ENCODE assay signal across 8 mouse cellular contexts in genomic region chr13:23698996-23699395, GRCm38 (mm10). TPM values are rescaled to one million over a fixed set of nuclear protein-coding genes. Genes with fewer than 3 reads are reported as not detected.
DNase-seq lines count a peak whose midpoint lies in the region; ATAC-seq lines count a peak whose summit lies in the region.

No protein-coding gene starts in this region.

- peak overlapping the region in 1 of 2 experiments; percentile 92; a peak in 3 of 4 replicates for H3K27ac ChIP-seq in heart, embryonic 14.5 days (replicated peaks in 1 of 2; ENCODE audit: control insufficient read depth in 1 of 2, insufficient read depth in 1 of 2, low read depth in 2 of 2, low read length in 2 of 2)
- peak overlapping the region; percentile 57; the same call in 1 of the 2 replicates for H3K27ac ChIP-seq in embryonic facial prominence, embryonic 11.5 days (replicated peaks; ENCODE audit: low read depth, low read length)
- peak overlapping the region; percentile 90 for H3K27ac ChIP-seq in hindbrain, embryonic 14.5 days
- H3K27ac ChIP-seq in midbrain, embryonic 13.5 days, result peak overlapping the region; percentile 90

- no peak for DNase-seq in heart, adult 18-20 months
- no peak for DNase-seq in embryonic facial prominence, embryonic 11.5 days (ENCODE audit: low spot score)
- DNase-seq in hindbrain, embryonic 14.5 days (ENCODE audit: low spot score), result no peak
- no peak for DNase-seq in cerebellum, postnatal 36 days
- no peak for DNase-seq in MN1 (ENCODE audit: low spot score)

- no peak overlapping the region for H3K4me3 ChIP-seq in heart, embryonic 14.5 days (ENCODE audit: control insufficient read depth in 1 of 2, insufficient read depth in 1 of 2, low read depth in 1 of 2, low read length in 2 of 2)
- H3K4me3 ChIP-seq in embryonic facial prominence, embryonic 11.5 days (ENCODE audit: low read depth, low read length), result no peak overlapping the region
- no peak overlapping the region for H3K4me3 ChIP-seq in hindbrain, embryonic 14.5 days (replicated peaks; ENCODE audit: low read length)
- H3K4me3 ChIP-seq in midbrain, embryonic 13.5 days (replicated peaks), result 0 out of 2 replicates have a peak overlapping the region, but pooled peaks have one; percentile 17

- WGBS in heart, embryonic 14.5 days, result 62% methylated on average over 6 of the region's 6 CpGs
- 63% methylated on average over 6 of the region's 6 CpGs for WGBS in embryonic facial prominence, embryonic 11.5 days
- WGBS in hindbrain, embryonic 14.5 days, result 73% methylated on average over 6 of the region's 6 CpGs
- WGBS in midbrain, embryonic 13.5 days, result 57% methylated on average over 6 of the region's 6 CpGs

- no peaks in the 10 kb centered on the region for H3K9me3 ChIP-seq in heart, embryonic 14.5 days (ENCODE audit: control insufficient read depth, low read length)
- H3K9me3 ChIP-seq in embryonic facial prominence, embryonic 11.5 days (replicated peaks; ENCODE audit: control insufficient read depth, low read length), result no peaks in the 10 kb centered on the region
- H3K9me3 ChIP-seq in hindbrain, embryonic 14.5 days (ENCODE audit: control insufficient read depth, low read length), result no peaks in the 10 kb centered on the region
- H3K9me3 ChIP-seq in midbrain, embryonic 13.5 days, result no peaks in the 10 kb centered on the region

- peak overlapping the region; percentile 83 for H3K4me2 ChIP-seq in heart, embryonic 14.5 days (ENCODE audit: low read length)
- no peak overlapping the region for H3K4me2 ChIP-seq in embryonic facial prominence, embryonic 11.5 days (ENCODE audit: low read depth, low read length)
- peak overlapping the region; percentile 72 for H3K4me2 ChIP-seq in hindbrain, embryonic 14.5 days (replicated peaks)
- peak overlapping the region; percentile 83 for H3K4me2 ChIP-seq in midbrain, embryonic 13.5 days (replicated peaks)

- no peaks in the 10 kb centered on the region for H3K36me3 ChIP-seq in heart, embryonic 14.5 days (ENCODE audit: control insufficient read depth, insufficient read depth, low read length)
- no peaks in the 10 kb centered on the region for H3K36me3 ChIP-seq in embryonic facial prominence, embryonic 11.5 days (replicated peaks; ENCODE audit: control insufficient read depth, insufficient read depth, low read depth, low read length)
- no peaks in the 10 kb centered on the region for H3K36me3 ChIP-seq in hindbrain, embryonic 14.5 days (replicated peaks; ENCODE audit: control insufficient read depth, insufficient read depth)
- H3K36me3 ChIP-seq in midbrain, embryonic 13.5 days, result no peaks in the 10 kb centered on the region

- H3K9ac ChIP-seq in heart, embryonic 14.5 days (ENCODE audit: low read length), result peak overlapping the region; percentile 28; the same call in 1 of the 2 replicates
- no peak overlapping the region; the same call in 1 of the 2 replicates for H3K9ac ChIP-seq in embryonic facial prominence, embryonic 11.5 days (replicated peaks; ENCODE audit: low read length)
- no peak overlapping the region; the same call in none of the 2 replicates for H3K9ac ChIP-seq in hindbrain, embryonic 14.5 days
- 0 out of 2 replicates have a peak overlapping the region, but pooled peaks have one; percentile 28 for H3K9ac ChIP-seq in midbrain, embryonic 13.5 days (replicated peaks)

- H3K27me3 ChIP-seq in heart, embryonic 14.5 days (ENCODE audit: control insufficient read depth, insufficient read depth, low read length), result no peaks in the 10 kb centered on the region
- no peaks in the 10 kb centered on the region for H3K27me3 ChIP-seq in embryonic facial prominence, embryonic 11.5 days (ENCODE audit: control insufficient read depth, insufficient read depth, low read length)
- no peaks in the 10 kb centered on the region for H3K27me3 ChIP-seq in hindbrain, embryonic 14.5 days (ENCODE audit: control insufficient read depth, insufficient read depth, low read length)
- no peaks in the 10 kb centered on the region for H3K27me3 ChIP-seq in midbrain, embryonic 13.5 days

- no peak for ATAC-seq in heart, embryonic 14.5 days (ENCODE audit: insufficient number of reproducible peaks, insufficient read depth, low FRiP score, low read depth)
- no peak for ATAC-seq in embryonic facial prominence, embryonic 11.5 days (replicated peaks; ENCODE audit: insufficient number of reproducible peaks, low FRiP score, low TSS enrichment, low read depth)
- ATAC-seq in hindbrain, embryonic 14.5 days (ENCODE audit: low FRiP score), result no peak
- ATAC-seq in midbrain, embryonic 13.5 days, result no peak
- no peak for ATAC-seq in cerebellum, adult (ENCODE audit: insufficient number of reproducible peaks, low FRiP score, low TSS enrichment)

- peaks cover 4 to 7% of the 10 kb centered on the region in 2 experiments; a peak in 2 of 4 replicates for H3K4me1 ChIP-seq in heart, embryonic 14.5 days (ENCODE audit: control insufficient read depth in 2 of 2, insufficient read depth in 2 of 2, low read length in 2 of 2)
- H3K4me1 ChIP-seq in embryonic facial prominence, embryonic 11.5 days (ENCODE audit: control insufficient read depth, insufficient read depth, low read length), result no peaks in the 10 kb centered on the region
- H3K4me1 ChIP-seq in hindbrain, embryonic 14.5 days (replicated peaks; ENCODE audit: control insufficient read depth, insufficient read depth, low read length), result no peaks in the 10 kb centered on the region; the same call in 1 of the 2 replicates
- H3K4me1 ChIP-seq in midbrain, embryonic 13.5 days (replicated peaks), result peaks cover 11% of the 10 kb centered on the region

RNA-seq across cellular contexts. Expression of gene Hist1h4c, which starts 0.7 kb away (rescaled TPM):
- polyA plus RNA-seq in heart, embryonic 14.5 days (2014; fragmentation: Nextera tagmentation; extraction: Ambion mirVana), result 2.2 and 3.2 TPM in 2 replicates
- total RNA-seq in heart, adult 18-20 months (2021), result 10 to 100 TPM; 42.5 to 46.8 TPM
- 6.1 TPM in 2 replicates for polyA plus RNA-seq in embryonic facial prominence, embryonic 11.5 days (2014; fragmentation: Nextera tagmentation; extraction: Ambion mirVana)
- polyA plus RNA-seq in hindbrain, embryonic 14.5 days (2014; fragmentation: Nextera tagmentation; extraction: Ambion mirVana), result 3.0 and 3.5 TPM in 2 replicates
- 5.1 and 5.8 TPM in 2 replicates for polyA plus RNA-seq in midbrain, embryonic 13.5 days (2015; fragmentation: Nextera tagmentation; extraction: Ambion mirVana)

RNA-seq across cellular contexts. Expression of gene Hist1h1t, which starts 3.4 kb away (rescaled TPM):
- 0.30 TPM in 1 of 2 replicates, not detected in the other for polyA plus RNA-seq in heart, embryonic 14.5 days (2014; fragmentation: Nextera tagmentation; extraction: Ambion mirVana)
- not detected for total RNA-seq in heart, adult 18-20 months (2021)
- polyA plus RNA-seq in embryonic facial prominence, embryonic 11.5 days (2014; fragmentation: Nextera tagmentation; extraction: Ambion mirVana), result not detected in 2 replicates
- not detected in 2 replicates for polyA plus RNA-seq in hindbrain, embryonic 14.5 days (2014; fragmentation: Nextera tagmentation; extraction: Ambion mirVana)
- polyA plus RNA-seq in midbrain, embryonic 13.5 days (2015; fragmentation: Nextera tagmentation; extraction: Ambion mirVana), result not detected in 2 replicates

RNA-seq across cellular contexts. Expression of gene Hfe, which starts 11.7 kb away (rescaled TPM):
- 13.0 and 15.1 TPM in 2 replicates for polyA plus RNA-seq in heart, embryonic 14.5 days (2014; fragmentation: Nextera tagmentation; extraction: Ambion mirVana)
- total RNA-seq in heart, adult 18-20 months (2021), result 10 to 100 TPM; 60.9 to 64.1 TPM
- 4.3 and 4.6 TPM in 2 replicates for polyA plus RNA-seq in embryonic facial prominence, embryonic 11.5 days (2014; fragmentation: Nextera tagmentation; extraction: Ambion mirVana)
- 4.8 and 7.0 TPM in 2 replicates for polyA plus RNA-seq in hindbrain, embryonic 14.5 days (2014; fragmentation: Nextera tagmentation; extraction: Ambion mirVana)
- 2.0 and 2.7 TPM in 2 replicates for polyA plus RNA-seq in midbrain, embryonic 13.5 days (2015; fragmentation: Nextera tagmentation; extraction: Ambion mirVana)

RNA-seq across cellular contexts. Expression of gene Hist1h2bc, which starts 15.0 kb away (rescaled TPM):
- 51.9 and 57.5 TPM in 2 replicates for polyA plus RNA-seq in heart, embryonic 14.5 days (2014; fragmentation: Nextera tagmentation; extraction: Ambion mirVana)
- 10 to 100 TPM; 71.2 to 76.1 TPM for total RNA-seq in heart, adult 18-20 months (2021)
- polyA plus RNA-seq in embryonic facial prominence, embryonic 11.5 days (2014; fragmentation: Nextera tagmentation; extraction: Ambion mirVana), result 25.1 and 27.3 TPM in 2 replicates
- polyA plus RNA-seq in hindbrain, embryonic 14.5 days (2014; fragmentation: Nextera tagmentation; extraction: Ambion mirVana), result 14.5 and 15.1 TPM in 2 replicates
- 22.2 and 24.4 TPM in 2 replicates for polyA plus RNA-seq in midbrain, embryonic 13.5 days (2015; fragmentation: Nextera tagmentation; extraction: Ambion mirVana)

RNA-seq across cellular contexts. Expression of gene Hist1h2ac, which starts 15.2 kb away (rescaled TPM):
- 0.46 and 0.65 TPM in 2 replicates for polyA plus RNA-seq in heart, embryonic 14.5 days (2014; fragmentation: Nextera tagmentation; extraction: Ambion mirVana)
- total RNA-seq in heart, adult 18-20 months (2021), result 1 to 10 TPM; 1.2 to 1.3 TPM
- polyA plus RNA-seq in embryonic facial prominence, embryonic 11.5 days (2014; fragmentation: Nextera tagmentation; extraction: Ambion mirVana), result 1.4 and 2.2 TPM in 2 replicates
- 0.26 and 0.27 TPM in 2 replicates for polyA plus RNA-seq in hindbrain, embryonic 14.5 days (2014; fragmentation: Nextera tagmentation; extraction: Ambion mirVana)
- polyA plus RNA-seq in midbrain, embryonic 13.5 days (2015; fragmentation: Nextera tagmentation; extraction: Ambion mirVana), result 0.69 and 1.1 TPM in 2 replicates

Comparison
In these comparisons a context has a peak if more than half of its experiments do, and no peak if none do; other contexts are left out.
1. H3K9ac ChIP-seq: peak in heart, embryonic 14.5 days (single experiment) and midbrain, embryonic 13.5 days (single experiment); none in embryonic facial prominence, embryonic 11.5 days (single experiment) and hindbrain, embryonic 14.5 days (single experiment).